Mouse (Mus musculus) testis, adult 2 months (tissue): Measurements from ENCODE around the gene Ms4a4a. TPM values are rescaled to one million over a fixed set of nuclear protein-coding genes. Genes with fewer than 3 reads are reported as not detected.
"Not testable (repeated sequence)": the region's sequence is repeated elsewhere in the genome, so short reads cannot be mapped to it uniquely, and the experiment has no call there.

Source experiments
- H3K27ac ChIP-seq: fragments of 200-500 bp; 2 replicates; pipeline ENCODE4 v1.5.1; 2012; ENCODE audit warnings: low read depth, low read length; ENCODE audit not compliant: control insufficient read depth, insufficient read depth
- H3K27me3 ChIP-seq: fragments of 200-500 bp; 2 replicates; pipeline ENCODE4 v1.6.1; 2012; ENCODE audit warnings: mild to moderate bottlenecking, low read length, moderate library complexity; ENCODE audit not compliant: control insufficient read depth, insufficient read depth
- H3K36me3 ChIP-seq: fragments of 200-500 bp; 2 replicates; pipeline ENCODE4 v1.6.1; 2012; ENCODE audit warnings: mild to moderate bottlenecking, low read length; ENCODE audit not compliant: control insufficient read depth, insufficient read depth
- H3K4me1 ChIP-seq: fragments of 200-500 bp; 2 replicates; pipeline ENCODE4 v1.6.1; 2012; ENCODE audit warnings: low read length; ENCODE audit not compliant: control insufficient read depth, insufficient read depth
- H3K4me3 ChIP-seq: fragments of 200-500 bp; 2 replicates; pipeline ENCODE4 v1.5.1; 2012; ENCODE audit warnings: low read depth, mild to moderate bottlenecking, low read length, moderate library complexity, mixed read lengths; ENCODE audit not compliant: control insufficient read depth
- CTCF ChIP-seq: fragments of 200-500 bp; IDR thresholded peaks from 2 replicates; pipeline ENCODE4 v1.5.1; 2012; ENCODE audit warnings: low read depth, mild to moderate bottlenecking, inconsistent platforms, low read length, moderate library complexity; ENCODE audit not compliant: control insufficient read depth, insufficient read depth, insufficient replicate concordance
- POLR2A ChIP-seq: fragments of 200-500 bp; IDR thresholded peaks from 2 replicates; pipeline ENCODE4 v1.6.1; 2012; ENCODE audit warnings: low read depth, mild to moderate bottlenecking, inconsistent platforms, low read length, moderate library complexity; ENCODE audit not compliant: control insufficient read depth
- polyA plus RNA-seq: library from polyadenylated mRNA; depleted of rRNA; stranded (reverse); fragments of >200 nt; gene quantifications from 2 replicates; pipeline ENCODE4 v1.2.3, GENCODE M21; 2012

Ms4a4a gene
- polyA plus RNA-seq, 1 experiment: 0.48 TPM

- H3K36me3 ChIP-seq: no peaks in the 10 kb centered on the region
- H3K27me3 ChIP-seq: no peaks in the 10 kb centered on the region
- no peaks in the 10 kb centered on the region for H3K4me1 ChIP-seq
Observed at GRCm38 (mm10) chr19:11395769-11396168, 20.4 kb downstream of the Ms4a4a start.

GRCm38 (mm10) chr19:11404527-11404926 lies 29.2 kb downstream of the Ms4a4a start, which contains the start of gene Ms4a4c:
Ms4a4c (plus strand) TSS chr19:11404770.
- no peaks in the 10 kb centered on the region for H3K4me1 ChIP-seq
- no peaks in the 10 kb centered on the region for H3K36me3 ChIP-seq
- no peaks in the 10 kb centered on the region for H3K27me3 ChIP-seq
- H3K27ac ChIP-seq: no peak within 1 kb of the TSS
- H3K4me3 ChIP-seq: no peak within 1 kb of the TSS
- TF ChIP-seq CTCF: no peak
- TF ChIP-seq POLR2A: no peak

More at GRCm38 (mm10) chr19:11395769-11396168, 20.4 kb downstream of the Ms4a4a start:
- Histone ChIP-seq H3K4me3 (no peak overlapping the region), H3K27ac (no peak overlapping the region)
- TF ChIP-seq POLR2A: no peak
- no peak for TF ChIP-seq CTCF

GRCm38 (mm10) chr19:11407428-11407827 lies 32.1 kb downstream of the Ms4a4a start:
- no peak overlapping the region for H3K4me3 ChIP-seq
- H3K36me3 ChIP-seq: no peaks in the 10 kb centered on the region
- TF ChIP-seq CTCF (no peak), POLR2A (no peak)
- no peaks in the 10 kb centered on the region for H3K27me3 ChIP-seq
- H3K27ac ChIP-seq: no peak overlapping the region
- no peaks in the 10 kb centered on the region for H3K4me1 ChIP-seq

GRCm38 (mm10) chr19:11408591-11408990 lies 33.3 kb downstream of the Ms4a4a start:
- H3K27me3 ChIP-seq: no peaks in the 10 kb centered on the region
- no peaks in the 10 kb centered on the region for H3K4me1 ChIP-seq
- no peak overlapping the region for H3K27ac ChIP-seq
- H3K4me3 ChIP-seq: no peak overlapping the region
- H3K36me3 ChIP-seq: no peaks in the 10 kb centered on the region
- TF ChIP-seq POLR2A (no peak), CTCF (no peak)

DNA sequence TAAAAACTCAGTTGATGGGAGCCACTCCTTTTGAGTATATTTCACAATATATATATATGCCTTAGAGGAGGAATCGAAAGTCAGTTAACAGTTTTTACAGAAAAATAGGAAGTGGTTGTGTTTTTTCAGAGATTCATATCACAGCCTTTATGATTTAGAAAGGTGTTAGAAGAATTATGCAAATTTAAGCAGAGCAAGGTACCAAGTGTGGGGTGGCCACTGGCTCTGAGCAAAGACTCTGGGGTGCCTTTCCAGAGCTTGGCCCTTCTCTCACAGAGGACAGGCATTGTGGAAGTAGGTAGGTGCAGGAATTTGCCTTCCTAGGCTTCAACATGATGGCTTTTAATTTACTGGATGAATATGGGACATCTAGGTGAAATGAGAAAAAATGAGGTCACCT lies 36.3 kb downstream of the Ms4a4a start:
- Histone ChIP-seq H3K27ac (no peak overlapping the region), H3K4me3 (no peak overlapping the region), H3K27me3 (no peaks in the 10 kb centered on the region), H3K4me1 (no peaks in the 10 kb centered on the region), H3K36me3 (no peaks in the 10 kb centered on the region)
- no peak for TF ChIP-seq POLR2A
- TF ChIP-seq CTCF: no peak

GRCm38 (mm10) chr19:11414084-11414483 lies 38.8 kb downstream of the Ms4a4a start:
- Histone ChIP-seq H3K4me1 (no peaks in the 10 kb centered on the region), H3K27me3 (no peaks in the 10 kb centered on the region), H3K27ac (no peak overlapping the region), H3K36me3 (no peaks in the 10 kb centered on the region), H3K4me3 (no peak overlapping the region)
- TF ChIP-seq POLR2A: no peak
- no peak for TF ChIP-seq CTCF

- Histone ChIP-seq H3K27me3 (no peaks in the 10 kb centered on the region), H3K36me3 (no peaks in the 10 kb centered on the region), H3K27ac (no peak overlapping the region), H3K4me1 (no peaks in the 10 kb centered on the region), H3K4me3 (no peak overlapping the region)
- TF ChIP-seq CTCF (no peak), POLR2A (no peak)
Observed at GRCm38 (mm10) chr19:11415581-11415980, 40.3 kb downstream of the Ms4a4a start.

DNA sequence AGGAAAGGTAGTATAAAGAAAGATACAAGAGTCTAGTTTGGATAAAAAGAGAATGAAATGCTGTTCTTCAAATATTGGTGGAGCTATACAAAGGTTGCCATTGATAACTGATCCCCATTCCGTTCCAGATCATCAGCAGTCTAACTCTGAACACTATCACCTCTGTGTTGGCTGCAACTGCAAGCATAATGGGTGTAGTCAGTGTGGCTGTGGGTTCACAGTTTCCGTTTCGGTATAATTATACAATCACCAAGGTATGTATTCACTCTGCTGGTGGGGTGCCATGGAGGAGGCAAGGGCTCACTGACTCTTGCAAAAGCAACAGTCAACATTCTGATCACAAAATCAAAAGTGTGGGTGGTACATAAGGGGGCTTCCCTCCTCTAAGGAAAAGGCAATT lies 43.5 kb downstream of the Ms4a4a start:
- H3K27me3 ChIP-seq, H3K4me3 ChIP-seq, H3K4me1 ChIP-seq, H3K36me3 ChIP-seq, H3K27ac ChIP-seq: not testable (repeated sequence)

- not testable (repeated sequence) for H3K4me1 ChIP-seq, H3K27ac ChIP-seq, H3K27me3 ChIP-seq, H3K4me3 ChIP-seq, H3K36me3 ChIP-seq
Observed at GRCm38 (mm10) chr19:11431209-11431608, 55.9 kb downstream of the Ms4a4a start.
